Mouse (Mus musculus) splenic B cell, adult 2 months (primary cell): Measurements from ENCODE around the gene Gm10234.

ENCODE experiments used
- DNase-seq: peaks from one replicate; pipeline ENCODE4 v3.0.0-alpha.2; 2011; ENCODE audit warnings: low read depth, low spot score
- H3K27me3 ChIP-seq: 2 replicates; pipeline ENCODE4 v1.6.1; 2012; ENCODE audit warnings: mild to moderate bottlenecking, low read length, moderate library complexity, mixed read lengths; ENCODE audit not compliant: control insufficient read depth, poor library complexity, insufficient read depth, severe bottlenecking
- H3K36me3 ChIP-seq: 2 replicates; pipeline ENCODE4 v1.6.1; 2012; ENCODE audit warnings: mild to moderate bottlenecking, low read length, moderate library complexity, mixed read lengths; ENCODE audit not compliant: control insufficient read depth, poor library complexity, insufficient read depth, severe bottlenecking

Gene Gm10234

GRCm38 (mm10) chr6:95321812-95322211 is at the start of gene Gm10234:
Gene Gm10234 (plus strand): TSS chr6:95322112.
- Histone ChIP-seq H3K27me3 (no peaks in the 10 kb centered on the region), H3K36me3 (no peaks in the 10 kb centered on the region)

GRCm38 (mm10) chr6:95277633-95278032 is 44.3 kb upstream of the Gm10234 start:
- Histone ChIP-seq H3K27me3 (no peaks in the 10 kb centered on the region), H3K36me3 (no peaks in the 10 kb centered on the region)
- no peak for DNase-seq

More at GRCm38 (mm10) chr6:95321812-95322211, at the start of gene Gm10234:
- DNase-seq = no peak

GRCm38 (mm10) chr6:95296025-95296424 is 25.9 kb upstream of the Gm10234 start:
- Histone ChIP-seq H3K27me3 (no peaks in the 10 kb centered on the region), H3K36me3 (no peaks in the 10 kb centered on the region)
- DNase-seq = no peak

GRCm38 (mm10) chr6:95298387-95298786 is 23.5 kb upstream of the Gm10234 start:
- DNase-seq = no peak
- H3K27me3 ChIP-seq = no peaks in the 10 kb centered on the region
- H3K36me3 ChIP-seq = no peaks in the 10 kb centered on the region

GRCm38 (mm10) chr6:95300658-95301057 is 21.3 kb upstream of the Gm10234 start:
- Histone ChIP-seq H3K36me3 (no peaks in the 10 kb centered on the region), H3K27me3 (no peaks in the 10 kb centered on the region)
- no peak for DNase-seq

- Histone ChIP-seq H3K27me3 (no peaks in the 10 kb centered on the region), H3K36me3 (no peaks in the 10 kb centered on the region)
- no peak for DNase-seq
These were observed 9.3 kb downstream of the Gm10234 start for GRCm38 (mm10) chr6:95331191-95331590.

GRCm38 (mm10) chr6:95334781-95335180 is 12.9 kb downstream of the Gm10234 start:
- Histone ChIP-seq H3K36me3 (no peaks in the 10 kb centered on the region), H3K27me3 (no peaks in the 10 kb centered on the region)
- no peak for DNase-seq

GRCm38 (mm10) chr6:95349378-95349777 is 27.5 kb downstream of the Gm10234 start:
- H3K36me3 ChIP-seq = no peaks in the 10 kb centered on the region
- DNase-seq = no peak
- no peaks in the 10 kb centered on the region for H3K27me3 ChIP-seq

GRCm38 (mm10) chr6:95353043-95353442 is 31.1 kb downstream of the Gm10234 start:
- no peak for DNase-seq
- no peaks in the 10 kb centered on the region for H3K36me3 ChIP-seq
- H3K27me3 ChIP-seq = no peaks in the 10 kb centered on the region

- no peak for DNase-seq
- H3K27me3 ChIP-seq = no peaks in the 10 kb centered on the region
These were observed 32.0 kb downstream of the Gm10234 start for GRCm38 (mm10) chr6:95353886-95354285.

GRCm38 (mm10) chr6:95360084-95360483 is 38.2 kb downstream of the Gm10234 start:
- H3K27me3 ChIP-seq = no peaks in the 10 kb centered on the region
- no peak for DNase-seq
- no peaks in the 10 kb centered on the region for H3K36me3 ChIP-seq

More at GRCm38 (mm10) chr6:95353886-95354285, 32.0 kb downstream of the Gm10234 start:
- H3K36me3 ChIP-seq = no peaks in the 10 kb centered on the region

GRCm38 (mm10) chr6:95362707-95363106 is 40.8 kb downstream of the Gm10234 start:
- H3K27me3 ChIP-seq = no peaks in the 10 kb centered on the region
- no peaks in the 10 kb centered on the region for H3K36me3 ChIP-seq
- DNase-seq = no peak

GRCm38 (mm10) chr6:95371811-95372210 is 49.9 kb downstream of the Gm10234 start:
- DNase-seq = no peak
- Histone ChIP-seq H3K27me3 (no peaks in the 10 kb centered on the region), H3K36me3 (no peaks in the 10 kb centered on the region)
